Mouse (Mus musculus): Measurements from ENCODE around the gene Fnd3c2. TPM values are rescaled to one million over a fixed set of nuclear protein-coding genes. Genes with fewer than 3 reads are reported as not detected.
A peak's percentile ranks its signal among the peaks of the same experiment; 100 is the strongest.

Fnd3c2 gene
- not detected in 2 replicates for polyA plus RNA-seq (2012; rRNA removed)
- not detected in 2 replicates for polyA plus RNA-seq (2014; fragmentation: Nextera tagmentation; extraction: Ambion mirVana)

DNA sequence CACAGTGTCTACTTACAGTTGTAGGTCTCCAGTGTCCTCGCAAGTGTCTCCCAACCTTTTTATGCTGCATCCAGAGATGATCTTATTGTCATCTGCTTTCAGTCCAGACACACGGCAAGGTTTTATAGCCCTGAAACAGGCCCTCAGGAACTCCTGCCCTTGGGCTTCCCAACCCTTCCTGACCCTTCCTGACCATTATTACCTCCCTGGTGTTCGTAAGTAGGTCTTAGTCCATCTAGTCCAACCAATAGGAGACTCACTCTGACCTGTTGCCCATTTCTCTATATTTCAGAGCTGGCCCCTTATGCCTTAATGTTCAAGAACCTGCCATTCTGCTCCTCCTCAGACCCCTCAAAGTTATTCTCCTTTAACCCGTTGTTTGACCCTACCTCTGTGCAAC is at the start of gene Fnd3c2:
Fnd3c2 (minus strand) TSS at position 101 of the 400 bp plus-strand sequence.
- no peak for ATAC-seq (ENCODE audit: insufficient read depth)

DNA sequence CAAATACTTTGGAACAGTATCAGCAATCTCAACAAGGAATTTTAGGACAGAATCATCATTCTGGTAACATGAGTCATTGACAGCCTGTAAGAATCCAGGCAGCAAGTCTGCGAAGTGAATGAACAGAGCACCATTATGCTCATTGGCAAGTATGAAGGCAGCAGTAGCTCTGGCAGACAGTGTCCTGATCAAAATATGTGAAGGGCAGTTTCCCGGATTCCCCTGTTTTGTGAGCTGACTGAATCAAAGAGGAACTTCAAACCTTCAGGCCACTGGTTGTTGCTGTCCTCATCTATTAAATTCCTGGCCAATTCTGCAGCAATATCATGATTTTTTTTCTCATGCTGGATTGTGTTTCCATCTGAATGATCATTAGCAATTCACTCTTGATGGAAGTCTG is 29.3 kb upstream of the Fnd3c2 start:
- no peak overlapping the region for H3K9ac ChIP-seq (replicated peaks)
- no peaks in the 10 kb centered on the region for H3K4me1 ChIP-seq (replicated peaks; ENCODE audit: control insufficient read depth in 2 of 2, insufficient read depth in 2 of 2, low read length in 1 of 2)
- no peak overlapping the region for H3K4me3 ChIP-seq (ENCODE audit: insufficient read depth in 1 of 2, low read depth in 2 of 2, low read length in 2 of 2)
- no peak for ATAC-seq (ENCODE audit: insufficient read depth)
- DNase-seq (ENCODE audit: low read depth in 3 of 3, low spot score in 3 of 3), result no peak
- H3K27me3 ChIP-seq (ENCODE audit: control insufficient read depth, insufficient read depth, low read length), result no peaks in the 10 kb centered on the region
- no peak overlapping the region for H3K4me2 ChIP-seq (ENCODE audit: low read depth)
- no peak overlapping the region for H3K27ac ChIP-seq
- TF ChIP-seq EP300 (IDR thresholded peaks at IDR 0.05; ENCODE audit: low read depth), result no peak
- TF ChIP-seq CTCF (IDR thresholded peaks at IDR 0.05; ENCODE audit: low read depth), result no peak
- no peaks in the 10 kb centered on the region for H3K9me3 ChIP-seq (ENCODE audit: control insufficient read depth, low read length)
- H3K36me3 ChIP-seq (replicated peaks; ENCODE audit: control insufficient read depth, insufficient read depth, low read depth), result no peaks in the 10 kb centered on the region
- 74% methylated on average over 2 of the region's 2 CpGs for WGBS (ENCODE audit: insufficient replicate concordance)

More for the DNA sequence above, at the start of gene Fnd3c2:
- Histone ChIP-seq H3K9me3 (ENCODE audit: control insufficient read depth, low read length) (no peaks in the 10 kb centered on the region), H3K36me3 (replicated peaks; ENCODE audit: control insufficient read depth, insufficient read depth, low read depth) (no peaks in the 10 kb centered on the region), H3K4me1 (replicated peaks; ENCODE audit: control insufficient read depth in 2 of 2, insufficient read depth in 2 of 2, low read length in 1 of 2) (no peaks in the 10 kb centered on the region), H3K9ac (replicated peaks) (no peak within 1 kb of the TSS), H3K4me2 (ENCODE audit: low read depth) (no peak within 1 kb of the TSS), H3K27ac (no peak within 1 kb of the TSS), H3K27me3 (ENCODE audit: control insufficient read depth, insufficient read depth, low read length) (no peaks in the 10 kb centered on the region), H3K4me3 (ENCODE audit: insufficient read depth in 1 of 2, low read depth in 2 of 2, low read length in 2 of 2) (no peak within 1 kb of the TSS)
- no peak for TF ChIP-seq EP300 (IDR thresholded peaks at IDR 0.05; ENCODE audit: low read depth)
- TF ChIP-seq CTCF (IDR thresholded peaks at IDR 0.05; ENCODE audit: low read depth), result no peak
- no peak for DNase-seq (ENCODE audit: low read depth in 3 of 3, low spot score in 3 of 3)
- WGBS (ENCODE audit: insufficient replicate concordance), result 50% methylated on average over 4 of the region's 4 CpGs

DNA sequence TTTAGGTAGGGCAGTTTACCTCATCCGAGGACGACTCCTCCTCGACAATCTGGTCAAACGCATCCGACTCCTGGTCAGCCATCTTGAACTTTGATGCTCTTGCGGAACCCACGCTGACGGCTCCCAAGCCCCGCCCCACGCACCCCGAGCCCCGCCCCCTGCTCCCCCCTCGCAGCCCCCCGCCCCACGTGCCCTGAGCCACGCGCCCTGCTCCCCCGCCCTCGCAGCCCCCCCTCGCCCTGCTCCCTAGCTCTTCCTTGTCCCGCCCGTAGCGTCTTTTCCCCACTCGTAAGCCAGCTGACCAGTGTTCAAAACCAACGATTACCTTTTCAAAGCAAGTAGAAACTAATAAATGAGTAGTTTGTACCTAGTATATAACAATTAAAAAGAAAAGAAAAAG is 34.1 kb downstream of the Fnd3c2 start, which contains the start of gene Taf9b:
Taf9b (minus strand) TSS at position 101 of the 400 bp plus-strand sequence.
- no peak within 1 kb of the TSS; the same call in 1 of the 2 replicates for H3K9ac ChIP-seq (replicated peaks)
- H3K4me1 ChIP-seq (replicated peaks; ENCODE audit: control insufficient read depth in 2 of 2, insufficient read depth in 2 of 2, low read length in 1 of 2), result no peaks in the 10 kb centered on the region; a peak in 1 of 4 replicates
- no peaks in the 10 kb centered on the region for H3K36me3 ChIP-seq (replicated peaks; ENCODE audit: control insufficient read depth, insufficient read depth, low read depth)
- no peak for ATAC-seq (ENCODE audit: insufficient read depth)
- 81% methylated on average over 24 of the region's 25 CpGs for WGBS (ENCODE audit: insufficient replicate concordance)
- peak within 1 kb of the TSS; percentile 76 to 87; a peak in 3 of 4 replicates for H3K4me3 ChIP-seq (ENCODE audit: insufficient read depth in 1 of 2, low read depth in 2 of 2, low read length in 2 of 2)
- H3K27me3 ChIP-seq (ENCODE audit: control insufficient read depth, insufficient read depth, low read length), result no peaks in the 10 kb centered on the region
- DNase-seq (ENCODE audit: low read depth in 3 of 3, low spot score in 3 of 3), result no peak
- H3K27ac ChIP-seq, result no peak within 1 kb of the TSS
- no peaks in the 10 kb centered on the region; the same call in 1 of the 2 replicates for H3K9me3 ChIP-seq (ENCODE audit: control insufficient read depth, low read length)
- H3K4me2 ChIP-seq (ENCODE audit: low read depth), result peak within 1 kb of the TSS; percentile 70
- TF ChIP-seq EP300 (IDR thresholded peaks at IDR 0.05; ENCODE audit: low read depth), result no peak
- TF ChIP-seq CTCF (IDR thresholded peaks at IDR 0.05; ENCODE audit: low read depth), result no peak

DNA sequence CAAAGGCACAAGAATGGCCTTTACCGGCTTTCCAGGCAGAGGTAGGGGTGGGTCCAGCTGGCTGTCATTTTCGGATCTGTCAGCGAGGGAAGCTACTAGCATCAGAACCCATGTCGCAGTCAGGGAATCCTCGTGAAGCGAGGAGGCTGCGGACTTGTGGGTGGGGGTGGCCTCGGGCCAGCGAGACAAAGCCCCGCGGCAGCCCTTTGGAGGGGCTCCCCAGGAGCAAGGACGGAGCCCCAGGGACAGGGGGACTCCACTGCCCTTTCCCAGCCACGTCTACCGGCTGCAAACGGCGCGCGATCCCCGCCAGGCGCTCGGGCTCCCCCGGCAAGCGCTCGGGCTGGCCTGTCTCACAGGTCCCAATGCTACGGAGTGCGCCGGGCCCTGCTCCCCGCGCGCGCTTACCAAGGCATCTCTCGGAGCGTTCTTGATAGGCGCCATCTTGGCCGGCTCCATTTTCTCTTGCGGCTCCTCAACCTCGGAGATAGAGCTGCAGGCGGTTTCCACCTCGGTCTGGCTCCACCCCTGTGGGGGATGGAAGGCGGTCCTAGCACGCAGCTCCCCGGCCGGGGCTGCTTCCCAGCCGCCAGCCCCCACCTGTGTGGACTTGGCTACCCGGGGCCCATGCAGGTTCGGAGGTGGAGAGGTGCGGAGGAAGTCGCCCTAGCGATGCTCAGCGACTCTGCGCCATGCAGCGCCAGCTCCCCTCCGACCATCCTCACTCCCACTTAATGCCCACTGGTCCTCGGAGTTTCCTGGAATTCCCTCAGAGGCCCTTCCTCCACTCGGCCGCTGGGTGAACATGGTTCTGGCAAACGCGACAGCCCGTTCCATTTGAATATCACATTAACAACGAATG is 35.8 kb downstream of the Fnd3c2 start:
- no peaks in the 10 kb centered on the region; the same call in 1 of the 2 replicates for H3K9me3 ChIP-seq (ENCODE audit: control insufficient read depth, low read length)
- no peaks in the 10 kb centered on the region; a peak in 1 of 4 replicates for H3K4me1 ChIP-seq (replicated peaks; ENCODE audit: control insufficient read depth in 2 of 2, insufficient read depth in 2 of 2, low read length in 1 of 2)
- no peak overlapping the region for H3K27ac ChIP-seq
- H3K4me2 ChIP-seq (ENCODE audit: low read depth), result peak overlapping the region; percentile 70
- WGBS (ENCODE audit: insufficient replicate concordance), result 18% methylated on average over 60 of the region's 60 CpGs
- ATAC-seq (ENCODE audit: insufficient read depth) (peak; percentile 94), DNase-seq (ENCODE audit: low read depth in 3 of 3, low spot score in 3 of 3) (peak; percentile 42 to 55 (median 44))
- H3K36me3 ChIP-seq (replicated peaks; ENCODE audit: control insufficient read depth, insufficient read depth, low read depth), result no peaks in the 10 kb centered on the region
- H3K4me3 ChIP-seq (ENCODE audit: insufficient read depth in 1 of 2, low read depth in 2 of 2, low read length in 2 of 2), result peak overlapping the region; percentile 76 to 87
- no peaks in the 10 kb centered on the region for H3K27me3 ChIP-seq (ENCODE audit: control insufficient read depth, insufficient read depth, low read length)
- TF ChIP-seq EP300 (IDR thresholded peaks at IDR 0.05; ENCODE audit: low read depth) (no peak), CTCF (IDR thresholded peaks at IDR 0.05; ENCODE audit: low read depth) (no peak)
- peak overlapping the region; percentile 81 for H3K9ac ChIP-seq (replicated peaks)

DNA sequence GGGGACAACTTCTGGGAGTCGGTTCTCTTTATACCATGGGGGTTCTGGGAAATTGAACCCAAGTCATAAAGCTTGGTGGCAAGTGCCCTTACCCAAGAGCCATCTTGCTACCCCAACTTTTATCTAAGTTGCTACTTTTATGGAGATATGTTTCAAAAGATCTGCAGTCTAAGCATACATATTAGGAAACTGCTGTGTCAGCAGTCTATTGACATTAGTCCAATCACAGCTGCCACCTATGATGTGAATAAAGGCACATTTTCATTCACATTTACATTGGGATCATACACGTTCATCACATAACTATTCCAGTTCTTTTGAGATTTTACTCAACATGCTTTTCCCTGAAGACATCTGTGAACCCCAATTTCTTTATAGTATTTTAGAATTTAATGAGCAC is 46.1 kb downstream of the Fnd3c2 start:
- Histone ChIP-seq H3K4me2 (ENCODE audit: low read depth) (no peak overlapping the region), H3K9me3 (ENCODE audit: control insufficient read depth, low read length) (no peaks in the 10 kb centered on the region), H3K27me3 (ENCODE audit: control insufficient read depth, insufficient read depth, low read length) (no peaks in the 10 kb centered on the region), H3K36me3 (replicated peaks; ENCODE audit: control insufficient read depth, insufficient read depth, low read depth) (no peaks in the 10 kb centered on the region), H3K9ac (replicated peaks) (no peak overlapping the region), H3K27ac (no peak overlapping the region), H3K4me1 (replicated peaks; ENCODE audit: control insufficient read depth in 2 of 2, insufficient read depth in 2 of 2, low read length in 1 of 2) (no peaks in the 10 kb centered on the region), H3K4me3 (ENCODE audit: insufficient read depth in 1 of 2, low read depth in 2 of 2, low read length in 2 of 2) (no peak overlapping the region)
- ATAC-seq (ENCODE audit: insufficient read depth) (no peak), DNase-seq (ENCODE audit: low read depth in 3 of 3, low spot score in 3 of 3) (no peak)
- WGBS (ENCODE audit: insufficient replicate concordance), result 67% methylated on average over 2 of the region's 2 CpGs
- TF ChIP-seq CTCF (IDR thresholded peaks at IDR 0.05; ENCODE audit: low read depth), result no peak
- TF ChIP-seq EP300 (IDR thresholded peaks at IDR 0.05; ENCODE audit: low read depth), result no peak

Data from liver, embryonic 14.5 days (tissue).